In genomic region chr9:55937224-55937663, GRCm38 (mm10) we compare ENCODE assay signal across 8 mouse cellular contexts. TPM values are rescaled to one million over a fixed set of nuclear protein-coding genes. Genes with fewer than 3 reads are reported as not detected.
DNase-seq lines count a peak whose midpoint lies in the region; ATAC-seq and TF ChIP-seq lines count a peak whose summit lies in the region.

No protein-coding gene starts in this region.

- no peak for ATAC-seq in heart, postnatal 0 days (ENCODE audit: insufficient read depth, low read depth)
- ATAC-seq in activated CD4-positive, CD25-positive, alpha-beta regulatory T cell, adult 4 months, result no peak

- H3K27ac ChIP-seq in thymus, adult 2 months (ENCODE audit: control insufficient read depth, insufficient read depth, low read length), result no peak overlapping the region
- H3K27ac ChIP-seq in heart, postnatal 0 days (ENCODE audit: low read depth), result peak overlapping the region; percentile 75; the same call in 1 of the 2 replicates
- no peak overlapping the region for H3K27ac ChIP-seq in liver, adult 2 months (replicated peaks; ENCODE audit: insufficient read depth, low read depth, low read length)

- H3K9ac ChIP-seq in heart, postnatal 0 days (replicated peaks; ENCODE audit: low read depth, low read length), result peak overlapping the region; percentile 82
- peak overlapping the region; percentile 90; the same call in 1 of the 2 replicates for H3K9ac ChIP-seq in liver, adult 2 months (ENCODE audit: low read depth, low read length)

- WGBS in thymus, adult 2 months, result 36% methylated on average over 5 of the region's 5 CpGs
- WGBS in heart, postnatal 0 days, result 40% methylated on average over 5 of the region's 5 CpGs
- 45% methylated on average over 5 of the region's 5 CpGs for WGBS in liver, adult 2 months

- H3K4me2 ChIP-seq in heart, postnatal 0 days (ENCODE audit: low read depth, low read length), result peak overlapping the region; percentile 73

- H3K4me1 ChIP-seq in thymus, adult 2 months (replicated peaks; ENCODE audit: control insufficient read depth, insufficient read depth, low read length), result 0 out of 2 replicates have a peak, but pooled peaks cover 3% of the 10 kb centered on the region
- H3K4me1 ChIP-seq in heart, postnatal 0 days (ENCODE audit: control insufficient read depth, insufficient read depth), result peaks cover 11% of the 10 kb centered on the region
- peaks cover 6% of the 10 kb centered on the region for H3K4me1 ChIP-seq in liver, adult 2 months (ENCODE audit: control insufficient read depth, insufficient read depth, low read length)

- H3K4me3 ChIP-seq in thymus, adult 2 months (ENCODE audit: control insufficient read depth, insufficient read depth, low read length), result peak overlapping the region; percentile 90
- H3K4me3 ChIP-seq in heart, postnatal 0 days (ENCODE audit: low read depth, low read length), result peak overlapping the region; percentile 71
- H3K4me3 ChIP-seq in liver, adult 2 months (ENCODE audit: insufficient read depth, low read depth, low read length), result peak overlapping the region; percentile 90

- H3K79me2 ChIP-seq in liver, adult 2 months (ENCODE audit: control insufficient read depth, insufficient read depth, low read length), result no peaks in the 10 kb centered on the region

- TF ChIP-seq CTCF in thymus, adult 2 months (IDR thresholded peaks at IDR 0.05; ENCODE audit: borderline replicate concordance, control insufficient read depth, extremely low read depth, insufficient read depth, low read length, poor library complexity), result no peak
- no peak for TF ChIP-seq CTCF in heart, postnatal 0 days (IDR thresholded peaks at IDR 0.05; ENCODE audit: low read depth)
- no peak for TF ChIP-seq CTCF in liver, adult 2 months (IDR thresholded peaks at IDR 0.05; ENCODE audit: low read depth, low read length)

- no peak for TF ChIP-seq EP300 in heart, postnatal 0 days (IDR thresholded peaks at IDR 0.05; ENCODE audit: low read depth)

- no peaks in the 10 kb centered on the region for H3K27me3 ChIP-seq in thymus, adult 2 months (ENCODE audit: control insufficient read depth, insufficient read depth, low read length)
- no peaks in the 10 kb centered on the region for H3K27me3 ChIP-seq in heart, postnatal 0 days (ENCODE audit: control insufficient read depth, insufficient read depth, low read length)
- H3K27me3 ChIP-seq in liver, adult 2 months (ENCODE audit: control insufficient read depth, insufficient read depth, low read length), result no peaks in the 10 kb centered on the region

- DNase-seq in adrenal gland, postnatal 14 days, result peak; percentile 5
- no peak for DNase-seq in adrenal gland, adult 18-20 months (ENCODE audit: low spot score in 2 of 2)
- DNase-seq in thymus, adult 2 months, result peak; percentile 15
- no peak for DNase-seq in thymus, adult 18-20 months
- no peak for DNase-seq in heart, postnatal 0 days (ENCODE audit: low spot score)
- DNase-seq in liver, adult 2 months (ENCODE audit: extremely low read depth, low read depth, low spot score), result peak; percentile 10
- DNase-seq in right cerebral cortex, postnatal 25 days, result peak; percentile 22

- H3K36me3 ChIP-seq in thymus, adult 2 months (ENCODE audit: control insufficient read depth, insufficient read depth, low read length), result no peaks in the 10 kb centered on the region
- no peaks in the 10 kb centered on the region for H3K36me3 ChIP-seq in heart, postnatal 0 days (replicated peaks; ENCODE audit: control insufficient read depth, insufficient read depth, low read length)
- no peaks in the 10 kb centered on the region for H3K36me3 ChIP-seq in liver, adult 2 months (ENCODE audit: control insufficient read depth, insufficient read depth, low read length)

- H3K9me3 ChIP-seq in heart, postnatal 0 days (replicated peaks; ENCODE audit: control insufficient read depth, low read length), result no peaks in the 10 kb centered on the region

- no peak for TF ChIP-seq POLR2A in thymus, adult 2 months (IDR thresholded peaks at IDR 0.05; ENCODE audit: control insufficient read depth, extremely low read depth, insufficient read depth, low read length, poor library complexity)
- TF ChIP-seq POLR2A in liver, adult 2 months (IDR thresholded peaks at IDR 0.05; ENCODE audit: extremely low read depth, insufficient read depth, low read length), result no peak

RNA-seq across cellular contexts. Expression of gene Scaper, which starts 0.7 kb away (rescaled TPM):
- total RNA-seq in adrenal gland, postnatal 14 days (2021), result 11.2 and 12.4 TPM in 2 replicates
- 10 to 100 TPM in 1 of 2 experiments, 1 to 10 TPM in 1; 9.0 to 11.5 TPM for total RNA-seq in adrenal gland, adult 18-20 months (2021)
- 5.9 and 6.5 TPM in 2 replicates for polyA plus RNA-seq in thymus, adult 2 months (2012; rRNA removed)
- total RNA-seq in heart, postnatal 0 days (2014; rRNA removed; ENCODE audit: low replicate concordance), result 6.5 and 8.7 TPM in 2 replicates
- polyA plus RNA-seq in heart, postnatal 0 days (2015; fragmentation: Nextera tagmentation; extraction: Ambion mirVana), result 8.3 and 8.9 TPM in 2 replicates
- total RNA-seq in liver, adult 2 months (2014; rRNA removed), result 7.7 and 9.5 TPM in 2 replicates
- polyA plus RNA-seq in liver, adult 2 months (2012; rRNA removed), result 1.2 and 1.4 TPM in 2 replicates
- polyA plus RNA-seq in activated CD4-positive, CD25-positive, alpha-beta regulatory T cell, adult 4 months (2017; shearing (Covaris generic)), result 10 to 100 TPM; 20.1 to 25.2 TPM

Comparison
In these comparisons a context has a peak if more than half of its experiments do, and no peak if none do; other contexts are left out.
1. DNase-seq: peak in adrenal gland, postnatal 14 days (single experiment), thymus, adult 2 months (single experiment), liver, adult 2 months (single experiment) and right cerebral cortex, postnatal 25 days (single experiment); none in adrenal gland, adult 18-20 months (0 of 2), thymus, adult 18-20 months (0 of 2) and heart, postnatal 0 days (single experiment).
2. Peak in every context shown above with its lines, with median percentiles within 50 percentile points of each other: H3K4me3 ChIP-seq.